Mouse (Mus musculus) testis, postnatal 14 days (tissue): ENCODE measurements around the gene Morn4.

ENCODE experiments used
- DNase-seq: peaks from one replicate; pipeline ENCODE4 v3.0.0; 2021; ENCODE audit warnings: low spot score

The Morn4 gene

GRCm38 (mm10) chr19:42086166-42086565 lies at the start of gene Morn4:
Gene Morn4, minus strand, starts transcription at chr19:42086357.
- DNase-seq, result peak; percentile 90

GRCm38 (mm10) chr19:42135070-42135469 lies 48.9 kb upstream of the Morn4 start:
- DNase-seq, result no peak

GRCm38 (mm10) chr19:42131101-42131500 lies 44.9 kb upstream of the Morn4 start:
- DNase-seq, result no peak

GRCm38 (mm10) chr19:42130294-42130606 lies 44.1 kb upstream of the Morn4 start:
- no peak for DNase-seq

GRCm38 (mm10) chr19:42129509-42130293 lies 43.5 kb upstream of the Morn4 start:
- no peak for DNase-seq

- peak; percentile 96 for DNase-seq
These were observed 42.8 kb upstream of the Morn4 start, which contains the start of gene Avpi1 for GRCm38 (mm10) chr19:42128787-42129508. Gene Avpi1, minus strand, starts transcription at chr19:42129059.

- DNase-seq, result no peak
These were observed 42.0 kb upstream of the Morn4 start for GRCm38 (mm10) chr19:42128052-42128740.

GRCm38 (mm10) chr19:42127024-42127423 lies 40.9 kb upstream of the Morn4 start:
- DNase-seq, result no peak

GRCm38 (mm10) chr19:42126219-42126605 lies 40.1 kb upstream of the Morn4 start:
- no peak for DNase-seq

- DNase-seq, result no peak
These were observed 39.5 kb upstream of the Morn4 start for GRCm38 (mm10) chr19:42125501-42126218.

GRCm38 (mm10) chr19:42124684-42125083 lies 38.5 kb upstream of the Morn4 start:
- DNase-seq, result no peak

GRCm38 (mm10) chr19:42120451-42120850 lies 34.3 kb upstream of the Morn4 start:
- no peak for DNase-seq

- DNase-seq, result no peak
These were observed 32.4 kb upstream of the Morn4 start for GRCm38 (mm10) chr19:42118596-42118995.

GRCm38 (mm10) chr19:42118142-42118541 lies 32.0 kb upstream of the Morn4 start:
- DNase-seq, result no peak

- no peak for DNase-seq
These were observed 29.7 kb upstream of the Morn4 start for GRCm38 (mm10) chr19:42115783-42116335.

GRCm38 (mm10) chr19:42104681-42105080 lies 18.5 kb upstream of the Morn4 start:
- no peak for DNase-seq

- DNase-seq, result no peak
These were observed 13.2 kb upstream of the Morn4 start for GRCm38 (mm10) chr19:42099406-42099805.

GRCm38 (mm10) chr19:42090637-42091141 lies 4.5 kb upstream of the Morn4 start:
- peak; percentile 77 for DNase-seq

GRCm38 (mm10) chr19:42089748-42090595 lies 3.8 kb upstream of the Morn4 start, which contains the start of gene Pi4k2a:
Gene Pi4k2a, plus strand, starts transcription at chr19:42090470.
- peak; percentile 100 for DNase-seq

- peak; percentile 76 for DNase-seq
These were observed 3.1 kb upstream of the Morn4 start for GRCm38 (mm10) chr19:42089103-42089747.
